Mouse (Mus musculus): ENCODE results near the gene C2cd4a. TPM values are rescaled to one million over a fixed set of nuclear protein-coding genes. Genes with fewer than 3 reads are reported as not detected.

Gene C2cd4a
- polyA plus RNA-seq, 1 experiment from 2014 or later = 0.27 TPM

Other genes with a start within 250 kb of the C2cd4a start
- 0.84 and 0.94 TPM in 2 replicates for gene C2cd4b, start 72.9 kb downstream of the C2cd4a start, polyA plus RNA-seq (2016; fragmentation: Nextera tagmentation; extraction: Ambion mirVana)
- 8.0 and 8.2 TPM in 2 replicates for gene Vps13c, start 8.1 kb upstream of the C2cd4a start, polyA plus RNA-seq (2016; fragmentation: Nextera tagmentation; extraction: Ambion mirVana)

Data from neural tube, embryonic 12.5 days (tissue).